Mouse (Mus musculus) small intestine, adult 2 months (tissue): ENCODE results near the gene Pdia4.

Source experiments
- CTCF ChIP-seq: fragments of 200-500 bp; IDR thresholded peaks from 2 replicates; pipeline ENCODE4 v1.5.1; 2012; ENCODE audit warnings: low read depth, mild to moderate bottlenecking, control low read depth, inconsistent platforms, low read length, moderate library complexity, mixed read lengths; ENCODE audit not compliant: insufficient replicate concordance, insufficient read length; ENCODE audit errors: extremely low read depth
- POLR2A ChIP-seq: fragments of 200-500 bp; IDR thresholded peaks from 2 replicates; pipeline ENCODE4 v1.6.1; 2012; ENCODE audit warnings: low read depth, mild to moderate bottlenecking, control low read depth, inconsistent platforms, low read length, moderate library complexity

GRCm38 (mm10) chr6:47837630-47838029 lies 24.4 kb upstream of the Pdia4 start:
- TF ChIP-seq POLR2A (no peak), CTCF (no peak)
